Mouse (Mus musculus) MEL (cell line): ENCODE measurements around the gene Trpm3. TPM values are rescaled to one million over a fixed set of nuclear protein-coding genes. Genes with fewer than 3 reads are reported as not detected.

Source experiments
- DNase-seq: peaks from one replicate; pipeline ENCODE4 v3.0.0; 2011; ENCODE audit warnings: low read depth, low spot score
- H3K27ac ChIP-seq: 2 replicates; pipeline ENCODE4 v1.5.1; 2012; ENCODE audit warnings: low read depth, mild to moderate bottlenecking, control low read depth, low read length, moderate library complexity; ENCODE audit not compliant: control insufficient read depth
- H3K27me3 ChIP-seq, 2 experiments: fragments of 150-350 bp in 1 of 2; sonication (generic) in 1 of 2; 2 replicates each; pipeline ENCODE4 v1.6.1; 2012; ENCODE audit warnings: low read length in 2 of 2, mild to moderate bottlenecking in 2 of 2, improper control_type of control experiment in 1 of 2, moderate library complexity in 1 of 2; ENCODE audit not compliant: insufficient read depth in 2 of 2, control insufficient read depth in 1 of 2
- H3K36me3 ChIP-seq, 2 experiments: 2 replicates each; pipeline ENCODE4 v1.6.1; 2012 to 2014; ENCODE audit warnings: low read length in 2 of 2, improper control_type of control experiment in 1 of 2, inconsistent platforms in 1 of 2, mild to moderate bottlenecking in 1 of 2; ENCODE audit not compliant: insufficient read depth in 2 of 2, control insufficient read depth in 1 of 2
- H3K4me1 ChIP-seq, 2 experiments: fragments of 150-350 bp in 1 of 2; sonication (generic) in 1 of 2; 2 replicates each; pipeline ENCODE4 v1.6.1; 2012; ENCODE audit warnings: low read length in 2 of 2, improper control_type of control experiment in 1 of 2, mild to moderate bottlenecking in 1 of 2; ENCODE audit not compliant: insufficient read depth in 2 of 2, control insufficient read depth in 1 of 2
- H3K4me3 ChIP-seq, 2 experiments: fragments of 150-350 bp in 1 of 2; sonication (generic) in 1 of 2; 2 replicates each; pipeline ENCODE4 v1.5.1; 2012; ENCODE audit warnings: low read depth in 2 of 2, low read length in 2 of 2, mild to moderate bottlenecking in 2 of 2, moderate library complexity in 2 of 2, control low read depth in 1 of 2, improper control_type of control experiment in 1 of 2; ENCODE audit not compliant: control insufficient read depth in 1 of 2, insufficient read depth in 1 of 2
- H3K79me2 ChIP-seq: 2 replicates; pipeline ENCODE4 v1.6.1; 2012; ENCODE audit warnings: mild to moderate bottlenecking, low read length, moderate library complexity; ENCODE audit not compliant: control insufficient read depth, poor library complexity, insufficient read depth
- H3K9ac ChIP-seq: 2 replicates; pipeline ENCODE4 v1.6.1; 2012; ENCODE audit warnings: low read depth, mild to moderate bottlenecking, control low read depth, low read length, moderate library complexity; ENCODE audit not compliant: control insufficient read depth, poor library complexity, severe bottlenecking
- H3K9me3 ChIP-seq: fragments of 150-350 bp; sonication (generic); replicated peaks from 2 replicates; pipeline ENCODE4 v1.6.1; 2012; ENCODE audit warnings: mild to moderate bottlenecking, low read length, improper control_type of control experiment, moderate library complexity; ENCODE audit not compliant: insufficient read depth
- BHLHE40 ChIP-seq: IDR thresholded peaks from 2 replicates; pipeline ENCODE4 v1.6.1; 2012; ENCODE audit warnings: low read depth, mild to moderate bottlenecking, inconsistent platforms, low read length, improper control_type of control experiment, borderline replicate concordance
- ELF1 ChIP-seq: IDR thresholded peaks from 2 replicates; pipeline ENCODE4 v1.6.1; 2014; ENCODE audit warnings: low read depth, mild to moderate bottlenecking, inconsistent platforms, low read length, improper control_type of control experiment, moderate library complexity
- EP300 ChIP-seq, 2 experiments: IDR thresholded peaks; 2 replicates each; pipeline ENCODE4 v1.6.1; 2011; ENCODE audit warnings: improper control_type of control experiment in 2 of 2, low read length in 2 of 2, low read depth in 1 of 2, mild to moderate bottlenecking in 1 of 2
- GATA1 ChIP-seq: IDR thresholded peaks from 2 replicates; pipeline ENCODE4 v1.6.1; 2011; ENCODE audit warnings: low read depth, low read length, improper control_type of control experiment
- HCFC1 ChIP-seq: IDR thresholded peaks from 2 replicates; pipeline ENCODE4 v1.6.1; 2012; ENCODE audit warnings: low read depth, mild to moderate bottlenecking, inconsistent platforms, low read length, improper control_type of control experiment, moderate library complexity
- KAT2A ChIP-seq: conservative IDR thresholded peaks from 2 replicates; pipeline ENCODE4 v1.6.1; 2012; ENCODE audit warnings: low read depth, low read length, improper control_type of control experiment, inconsistent platforms
- MAFK ChIP-seq: IDR thresholded peaks from 2 replicates; pipeline ENCODE4 v1.6.1; 2011; ENCODE audit warnings: low read depth, mild to moderate bottlenecking, low read length, improper control_type of control experiment, borderline replicate concordance
- MAX ChIP-seq: IDR thresholded peaks from 2 replicates; pipeline ENCODE4 v1.6.1; 2011; ENCODE audit warnings: low read length, improper control_type of control experiment
- MEF2A ChIP-seq: IDR thresholded peaks from 2 replicates; pipeline ENCODE4 v1.6.1; 2014; ENCODE audit warnings: low read depth, mild to moderate bottlenecking, inconsistent platforms, low read length, improper control_type of control experiment; ENCODE audit not compliant: poor library complexity, insufficient replicate concordance, severe bottlenecking; ENCODE audit errors: extremely low read depth
- MYC ChIP-seq: IDR thresholded peaks from 2 replicates; pipeline ENCODE4 v1.6.1; 2011; ENCODE audit warnings: low read depth, mild to moderate bottlenecking, low read length, improper control_type of control experiment, moderate library complexity
- NELFE ChIP-seq: IDR thresholded peaks from 2 replicates; pipeline ENCODE4 v1.6.1; 2011; ENCODE audit warnings: low read depth, low read length, improper control_type of control experiment
- POLR2A ChIP-seq, 2 experiments: IDR thresholded peaks; 2 replicates each; pipeline ENCODE4 v1.6.1; 2011 to 2012; ENCODE audit warnings: low read length in 2 of 2, mild to moderate bottlenecking in 2 of 2, control low read depth in 1 of 2, improper control_type of control experiment in 1 of 2, low read depth in 1 of 2, moderate library complexity in 1 of 2; ENCODE audit not compliant: control insufficient read depth in 1 of 2, insufficient read depth in 1 of 2, poor library complexity in 1 of 2
- POLR2AphosphoS5 ChIP-seq: IDR thresholded peaks from 2 replicates; pipeline ENCODE4 v1.6.1; 2012; ENCODE audit warnings: low read depth, borderline replicate concordance, mild to moderate bottlenecking, inconsistent platforms, low read length, moderate library complexity, mixed read lengths
- RAD21 ChIP-seq: IDR thresholded peaks from 2 replicates; pipeline ENCODE4 v1.6.1; 2011; ENCODE audit warnings: mild to moderate bottlenecking, low read depth, low read length, improper control_type of control experiment
- RCOR1 ChIP-seq: IDR thresholded peaks from 2 replicates; pipeline ENCODE4 v1.6.1; 2012; ENCODE audit warnings: low read depth, mild to moderate bottlenecking, inconsistent platforms, low read length, improper control_type of control experiment
- SIN3A ChIP-seq: IDR thresholded peaks from 2 replicates; pipeline ENCODE4 v1.6.1; 2012; ENCODE audit warnings: low read length, improper control_type of control experiment, inconsistent platforms
- SMC3 ChIP-seq: IDR thresholded peaks from 2 replicates; pipeline ENCODE4 v1.6.1; 2011; ENCODE audit warnings: low read depth, low read length, improper control_type of control experiment
- TAL1 ChIP-seq: IDR thresholded peaks from 2 replicates; pipeline ENCODE4 v1.6.1; 2012; ENCODE audit warnings: mild to moderate bottlenecking, inconsistent platforms, low read length, moderate library complexity, mixed read lengths
- TBP ChIP-seq: IDR thresholded peaks from 2 replicates; pipeline ENCODE4 v1.8.0; 2011; ENCODE audit warnings: low read depth, low read length, improper control_type of control experiment
- TCF12 ChIP-seq: IDR thresholded peaks from 2 replicates; pipeline ENCODE4 v1.6.1; 2014; ENCODE audit warnings: low read depth, mild to moderate bottlenecking, inconsistent platforms, low read length, improper control_type of control experiment, moderate library complexity
- UBTF ChIP-seq: IDR thresholded peaks from 2 replicates; pipeline ENCODE4 v1.6.1; 2012; ENCODE audit warnings: low read depth, mild to moderate bottlenecking, inconsistent platforms, low read length, improper control_type of control experiment, moderate library complexity, borderline replicate concordance; ENCODE audit not compliant: insufficient read depth
- USF2 ChIP-seq, 2 experiments: IDR thresholded peaks; 2 replicates each; pipeline ENCODE4 v1.6.1; 2011 to 2012; ENCODE audit warnings: improper control_type of control experiment in 2 of 2, low read length in 2 of 2, borderline replicate concordance in 1 of 2, inconsistent platforms in 1 of 2, low read depth in 1 of 2, mild to moderate bottlenecking in 1 of 2; ENCODE audit not compliant: insufficient read depth in 1 of 2
- ZC3H11A ChIP-seq: IDR thresholded peaks from 2 replicates; pipeline ENCODE4 v1.6.1; 2012; ENCODE audit warnings: low read depth, mild to moderate bottlenecking, inconsistent platforms, low read length, improper control_type of control experiment
- ZMIZ1 ChIP-seq: IDR thresholded peaks from 2 replicates; pipeline ENCODE4 v1.6.1; 2012; ENCODE audit warnings: low read depth, mild to moderate bottlenecking, inconsistent platforms, low read length, improper control_type of control experiment, moderate library complexity
- ZNF384 ChIP-seq: IDR thresholded peaks from 2 replicates; pipeline ENCODE4 v1.6.1; 2012; ENCODE audit warnings: low read depth, mild to moderate bottlenecking, inconsistent platforms, low read length, improper control_type of control experiment
- polyA plus RNA-seq, 2 experiments: library from polyadenylated mRNA; stranded (reverse) in 1 of 2; unstranded in 1 of 2; fragments of >175 nt in 1 of 2; fragments of >200 nt in 1 of 2; gene quantifications; 2 replicates each; pipeline versions ENCODE4 v1.2.1 to v1.2.4; 2012; ENCODE audit warnings: low replicate concordance in 2 of 2, low read depth in 1 of 2; ENCODE audit not compliant: insufficient read length in 2 of 2, insufficient read depth in 1 of 2, missing spikeins in 1 of 2
- total RNA-seq: library from RNA; depleted of rRNA; stranded (reverse); fragments of 300-350 nt; gene quantifications from 2 replicates; pipeline ENCODE4 v1.2.3, GENCODE M21; 2012

Gene Trpm3
- total and polyA plus RNA-seq, 3 experiments = not detected

DNA sequence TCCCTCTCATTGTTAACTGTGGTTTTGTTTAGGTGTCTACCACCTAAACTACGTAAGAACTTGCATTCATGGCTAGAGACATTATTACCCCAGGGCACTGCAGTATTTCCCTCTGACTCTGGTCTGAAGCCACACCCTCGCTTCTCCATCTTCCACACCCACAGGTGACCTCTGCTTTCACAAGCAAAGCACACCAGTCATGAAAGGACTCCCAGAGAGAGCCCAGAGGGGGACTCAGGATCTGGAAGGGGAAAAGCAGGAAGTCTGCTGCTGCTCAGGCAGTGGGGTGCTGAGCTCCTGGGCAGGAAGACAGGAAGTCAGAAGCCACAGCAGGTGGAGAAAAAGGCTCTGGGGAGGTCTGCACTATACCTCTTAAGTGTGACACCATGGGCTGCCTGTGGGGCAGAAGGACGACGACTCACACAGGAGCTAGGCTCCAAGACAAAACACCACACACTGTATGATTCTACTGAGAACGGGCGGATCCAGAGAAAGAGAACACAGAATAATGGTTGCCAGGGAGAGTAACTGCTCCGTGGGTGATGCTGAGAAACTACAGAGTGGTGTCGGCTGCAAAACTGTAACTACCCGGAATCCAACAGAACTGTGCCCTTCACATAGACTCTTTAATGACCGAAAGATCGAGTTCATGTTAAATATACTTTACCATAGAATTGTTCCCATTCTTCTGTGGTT lies 898.1 kb downstream of the Trpm3 start:
- Histone ChIP-seq H3K4me3 (no peak overlapping the region), H3K4me1 (no peaks in the 10 kb centered on the region), H3K36me3 (no peaks in the 10 kb centered on the region), H3K79me2 (no peaks in the 10 kb centered on the region), H3K27me3 (no peaks in the 10 kb centered on the region), H3K9ac (no peak overlapping the region), H3K27ac (no peak overlapping the region), H3K9me3 (no peaks in the 10 kb centered on the region)
- no peak for DNase-seq
- no peak for TF ChIP-seq RAD21
- no peak for TF ChIP-seq MAX
- TF ChIP-seq MYC = no peak
- TF ChIP-seq BHLHE40 = no peak
- TF ChIP-seq NELFE = no peak
- no peak for TF ChIP-seq TBP
- TF ChIP-seq ELF1 = no peak
- no peak for TF ChIP-seq MEF2A

DNA sequence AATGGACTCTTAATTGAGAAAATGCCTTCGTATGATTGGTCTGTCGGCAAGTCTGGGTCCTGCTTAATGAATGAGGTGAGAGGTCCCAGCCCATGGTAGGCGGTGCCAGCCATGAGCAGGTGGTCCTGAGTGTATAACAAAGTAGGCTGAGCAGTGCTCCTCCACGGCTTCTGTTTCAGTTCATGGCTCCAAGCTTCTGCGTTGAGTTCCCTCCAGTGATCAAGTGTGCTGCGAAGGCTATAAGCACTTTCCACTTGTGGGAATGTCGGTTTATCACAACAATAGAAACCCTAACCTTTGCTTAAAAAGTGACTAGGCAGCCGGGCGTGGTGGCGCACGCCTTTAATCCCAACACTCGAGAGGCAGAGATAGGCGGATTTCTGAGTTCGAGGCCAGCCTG lies 898.7 kb downstream of the Trpm3 start:
- H3K36me3 ChIP-seq = no peaks in the 10 kb centered on the region
- no peaks in the 10 kb centered on the region for H3K9me3 ChIP-seq
- H3K4me3 ChIP-seq = no peak overlapping the region
- no peaks in the 10 kb centered on the region for H3K79me2 ChIP-seq
- no peak overlapping the region for H3K9ac ChIP-seq
- no peaks in the 10 kb centered on the region for H3K4me1 ChIP-seq
- no peak overlapping the region for H3K27ac ChIP-seq
- no peak for DNase-seq
- H3K27me3 ChIP-seq = no peaks in the 10 kb centered on the region
- no peak for TF ChIP-seq KAT2A
- no peak for TF ChIP-seq UBTF
- no peak for TF ChIP-seq POLR2AphosphoS5
- no peak for TF ChIP-seq GATA1
- no peak for TF ChIP-seq SIN3A
- TF ChIP-seq MAFK = no peak
- no peak for TF ChIP-seq USF2 (IDR thresholded peaks at IDR 0.05; ENCODE audit: borderline replicate concordance in 1 of 2, insufficient read depth in 1 of 2, low read depth in 1 of 2, low read length in 2 of 2)
- TF ChIP-seq ZC3H11A = no peak
- TF ChIP-seq ZMIZ1 = no peak
- no peak for TF ChIP-seq SMC3
- TF ChIP-seq RCOR1 = no peak
- no peak for TF ChIP-seq TCF12
- no peak for TF ChIP-seq ZNF384
- no peak for TF ChIP-seq POLR2A (IDR thresholded peaks at IDR 0.05; ENCODE audit: control insufficient read depth in 1 of 2, insufficient read depth in 1 of 2, low read depth in 1 of 2, low read length in 2 of 2, poor library complexity in 1 of 2)
- no peak for TF ChIP-seq TAL1
- TF ChIP-seq EP300 (IDR thresholded peaks at IDR 0.05; ENCODE audit: low read depth in 1 of 2, low read length in 2 of 2) = no peak
- TF ChIP-seq HCFC1 = no peak
- TF ChIP-seq MYC = no peak
